Mouse (Mus musculus) kidney, postnatal 36 days (tissue): ENCODE measurements around the gene Tmem79.
"Not testable (repeated sequence)": the region's sequence is repeated elsewhere in the genome, so short reads cannot be mapped to it uniquely, and the experiment has no call there.

Source experiments
- DNase-seq, 2 experiments: peaks; one replicate each; pipeline ENCODE4 v3.0.0; 2021 to 2022; ENCODE audit warnings: mixed read lengths in 2 of 2

Gene Tmem79

DNA sequence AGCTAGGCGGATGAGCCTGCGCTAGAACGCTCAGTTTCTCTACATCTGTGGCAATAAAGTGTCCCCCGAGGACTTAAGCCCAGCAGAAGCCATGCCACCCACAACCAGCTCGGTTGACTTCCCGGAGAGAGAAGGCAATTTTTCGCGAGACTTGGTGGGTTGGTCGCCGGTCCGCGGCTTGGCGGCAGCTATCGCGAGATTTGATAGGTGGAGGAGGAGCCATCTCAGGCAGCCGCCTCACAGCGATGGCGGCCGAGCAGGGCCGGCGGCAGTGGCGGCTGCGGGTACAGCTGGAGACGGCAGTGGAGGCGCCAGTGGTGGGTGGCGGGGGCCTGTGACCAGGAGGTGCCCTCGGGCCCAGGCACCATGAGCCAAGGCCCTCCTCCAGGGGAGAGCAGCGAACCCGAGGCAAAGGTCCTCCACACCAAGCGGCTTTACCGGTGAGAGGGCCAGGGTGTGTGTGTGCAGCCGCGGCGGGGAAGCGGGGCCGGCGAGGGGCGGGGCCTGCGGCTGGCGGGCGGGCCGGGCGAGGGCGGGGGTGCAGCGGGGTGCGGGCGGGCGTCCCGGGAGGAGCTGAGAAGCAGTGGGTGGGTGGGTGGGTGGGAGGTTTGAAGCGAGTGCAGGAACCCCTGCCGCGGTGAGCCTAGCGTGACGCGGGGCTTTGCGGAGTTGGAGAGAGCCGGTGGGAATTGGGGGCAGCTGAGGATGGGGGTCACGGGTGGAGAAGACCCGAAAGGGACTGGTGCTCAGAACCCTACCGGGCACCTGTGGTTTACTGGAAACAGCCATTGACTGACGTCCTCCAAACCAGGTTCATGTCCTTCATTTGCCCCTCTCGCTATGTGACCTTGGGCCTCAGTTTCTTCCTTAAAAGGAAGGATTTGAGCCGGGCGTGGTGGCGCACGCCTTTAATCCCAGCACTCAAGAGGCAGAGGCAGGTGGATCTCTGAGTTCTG is at the start of gene Tmem79, which contains the start of gene Smg5:
Gene Tmem79, minus strand, starts transcription at position 91 of the 956 bp plus-strand sequence.
Gene Smg5, plus strand, starts transcription at position 203 of the 956 bp plus-strand sequence.
- DNase-seq, result peak; percentile 97

DNA sequence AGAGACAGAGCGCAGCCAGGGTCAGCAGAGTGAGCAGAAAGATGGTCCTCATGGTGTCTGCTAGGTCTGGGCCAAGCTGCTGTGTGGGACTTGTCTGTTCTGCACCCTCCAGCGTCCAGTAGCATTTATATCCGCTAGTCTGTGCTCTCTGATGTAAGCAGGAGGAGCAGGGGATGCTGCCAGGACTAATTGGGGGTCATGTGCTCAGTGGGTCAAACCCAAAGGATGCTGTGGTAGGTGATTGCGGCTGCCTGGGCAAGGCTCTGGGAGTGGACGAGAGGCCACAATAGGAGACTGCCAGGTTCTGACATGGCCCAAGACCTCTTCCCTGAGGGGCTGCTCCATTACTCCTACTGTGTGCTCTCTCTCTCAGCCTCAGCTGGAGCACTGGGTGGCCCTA is 48.4 kb upstream of the Tmem79 start, which contains the start of gene Bglap:
Gene Bglap, minus strand, starts transcription at position 101 of the 400 bp plus-strand sequence.
- no peak for DNase-seq

DNA sequence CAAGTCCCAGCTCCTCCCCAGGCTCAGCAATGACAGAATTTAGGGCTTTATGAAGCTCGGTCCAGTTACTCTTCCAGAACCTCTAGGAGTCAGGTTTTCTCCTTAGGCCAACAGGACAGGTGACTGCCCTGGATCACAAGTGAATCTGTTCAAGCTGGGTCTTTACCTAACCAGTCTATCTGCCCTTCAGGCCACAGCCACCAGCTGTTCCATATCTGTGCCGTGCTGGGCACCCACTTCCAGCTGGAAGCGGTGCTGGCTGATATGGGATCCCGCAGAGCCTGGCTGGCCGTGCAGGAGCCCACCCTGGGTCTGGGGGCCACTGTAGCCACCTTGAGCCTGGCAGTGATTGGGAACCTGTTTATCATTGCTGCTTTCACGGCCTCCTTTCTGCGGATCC is 46.4 kb upstream of the Tmem79 start:
- not testable (repeated sequence) for DNase-seq

GRCm38 (mm10) chr3:88381389-88382315 is 45.7 kb upstream of the Tmem79 start:
- peak; percentile 32 to 66 for DNase-seq

GRCm38 (mm10) chr3:88378599-88378998 is 42.7 kb upstream of the Tmem79 start, which contains the start of gene Bglap2:
Gene Bglap2, minus strand, starts transcription at chr3:88378699.
- DNase-seq, result not testable (repeated sequence)

GRCm38 (mm10) chr3:88376644-88377043 is 40.7 kb upstream of the Tmem79 start:
- not testable (repeated sequence) for DNase-seq

DNA sequence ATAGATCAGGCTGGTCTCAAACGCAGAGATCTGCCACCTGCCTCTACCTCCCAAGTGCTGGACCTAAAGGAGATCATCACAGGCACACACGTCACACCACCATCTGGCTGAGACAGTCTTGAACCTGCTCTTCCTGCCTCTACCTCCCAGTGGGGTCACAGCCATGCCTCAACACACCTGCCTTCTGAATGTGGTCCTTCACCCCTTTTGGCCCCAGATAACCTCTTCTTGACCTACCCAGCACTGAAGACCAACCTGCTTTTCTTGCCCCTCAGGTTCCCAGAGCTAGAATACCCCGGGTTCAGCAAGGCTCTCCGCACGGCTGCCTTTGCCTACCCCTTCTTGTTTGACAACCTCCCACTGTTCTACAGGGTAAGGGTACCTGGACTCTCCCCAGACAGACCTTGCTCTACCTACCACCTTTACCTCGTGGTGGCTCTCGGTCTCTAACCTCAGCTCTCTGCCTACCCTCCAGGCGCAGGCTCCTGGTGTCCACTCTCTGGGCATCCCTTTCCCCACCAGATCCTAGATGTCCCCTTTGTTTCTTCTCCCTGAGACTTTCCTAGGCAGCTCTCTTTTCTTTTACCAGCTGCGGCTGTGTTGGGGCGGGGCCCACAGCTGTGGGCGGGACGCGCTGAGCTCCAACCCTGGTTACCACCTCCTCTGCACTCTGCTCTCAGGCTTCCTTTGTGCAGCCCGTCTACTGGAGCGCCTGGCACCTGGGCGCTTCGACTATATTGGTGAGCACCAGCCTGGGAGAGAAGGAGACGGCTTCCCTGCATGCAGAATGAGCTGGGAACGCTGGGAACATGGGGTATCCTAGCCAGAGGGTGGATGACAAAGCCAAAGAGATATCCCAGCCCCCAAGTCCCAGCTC is 40.0 kb upstream of the Tmem79 start:
- peak; percentile 31 to 55 for DNase-seq

DNA sequence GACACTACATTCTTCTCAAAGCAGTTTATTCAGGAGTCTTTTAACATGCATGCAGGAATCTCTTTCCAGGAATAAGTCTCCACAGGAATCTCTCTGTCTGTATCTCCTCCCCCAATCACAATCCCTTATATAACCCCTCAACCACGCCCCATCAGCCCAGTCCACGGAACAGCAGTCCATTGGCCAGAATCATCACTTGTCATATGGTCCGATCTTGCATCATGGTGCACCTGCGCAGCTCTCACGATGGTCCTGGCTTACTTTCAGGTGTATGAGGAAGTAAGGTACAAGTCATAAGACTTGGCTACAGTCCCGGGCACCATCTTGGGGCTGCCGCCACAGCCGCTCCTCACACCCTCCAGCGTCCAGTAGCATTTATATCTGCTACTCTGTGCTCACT is 36.7 kb upstream of the Tmem79 start, which contains the start of gene Bglap3:
Gene Bglap3, minus strand, starts transcription at position 101 of the 400 bp plus-strand sequence.
- DNase-seq, result not testable (repeated sequence)

DNA sequence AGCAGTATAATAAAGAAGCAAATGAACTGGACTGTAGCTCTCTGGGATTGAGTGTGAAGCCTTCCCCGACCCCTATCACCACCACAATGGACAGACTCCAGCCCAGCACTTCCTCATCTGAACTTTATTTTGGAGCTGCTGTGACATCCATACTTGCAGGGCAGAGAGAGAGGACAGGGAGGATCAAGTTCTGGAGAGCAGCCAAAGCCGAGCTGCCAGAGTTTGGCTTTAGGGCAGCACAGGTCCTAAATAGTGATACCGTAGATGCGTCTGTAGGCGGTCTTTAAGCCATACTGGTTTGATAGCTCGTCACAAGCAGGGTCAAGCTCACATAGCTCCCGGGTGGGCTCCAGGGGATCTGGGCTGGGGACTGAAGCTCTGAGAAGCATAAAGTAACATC is 32.6 kb upstream of the Tmem79 start:
- not testable (repeated sequence) for DNase-seq

GRCm38 (mm10) chr3:88367517-88367916 is 31.6 kb upstream of the Tmem79 start:
- not testable (repeated sequence) for DNase-seq

GRCm38 (mm10) chr3:88366830-88367428 is 31.0 kb upstream of the Tmem79 start:
- DNase-seq, result peak; percentile 35 to 66

DNA sequence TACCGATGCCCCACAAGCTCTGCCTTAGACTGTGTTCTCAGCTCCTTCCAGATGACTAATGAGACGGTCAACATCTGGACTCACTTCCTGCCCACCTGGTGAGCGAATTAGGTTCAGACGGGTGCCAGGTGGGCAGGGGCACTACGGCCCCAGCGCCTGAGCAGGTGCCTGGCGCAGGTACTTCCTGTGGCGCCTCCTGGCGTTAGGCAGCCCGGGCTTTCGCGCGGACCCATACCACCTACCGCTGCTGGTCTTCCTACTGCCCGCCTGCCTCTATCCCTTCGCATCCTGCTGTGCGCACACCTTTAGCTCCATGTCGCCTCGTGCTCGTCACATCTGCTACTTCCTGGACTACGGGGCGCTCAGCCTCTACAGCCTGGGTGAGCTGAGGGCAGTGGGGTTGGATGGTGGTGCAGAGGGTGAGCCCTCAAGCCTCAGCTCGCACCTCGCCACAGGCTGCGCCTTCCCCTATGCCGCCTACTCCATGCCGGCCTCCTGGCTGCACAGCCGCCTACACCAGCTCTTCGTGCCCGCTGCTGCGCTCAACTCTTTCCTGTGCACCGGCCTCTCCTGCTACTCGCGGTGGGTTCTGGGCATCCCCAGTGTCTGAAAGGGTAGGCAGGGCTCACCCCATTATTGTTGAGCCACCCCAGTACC is 29.9 kb upstream of the Tmem79 start:
- DNase-seq, result no peak

DNA sequence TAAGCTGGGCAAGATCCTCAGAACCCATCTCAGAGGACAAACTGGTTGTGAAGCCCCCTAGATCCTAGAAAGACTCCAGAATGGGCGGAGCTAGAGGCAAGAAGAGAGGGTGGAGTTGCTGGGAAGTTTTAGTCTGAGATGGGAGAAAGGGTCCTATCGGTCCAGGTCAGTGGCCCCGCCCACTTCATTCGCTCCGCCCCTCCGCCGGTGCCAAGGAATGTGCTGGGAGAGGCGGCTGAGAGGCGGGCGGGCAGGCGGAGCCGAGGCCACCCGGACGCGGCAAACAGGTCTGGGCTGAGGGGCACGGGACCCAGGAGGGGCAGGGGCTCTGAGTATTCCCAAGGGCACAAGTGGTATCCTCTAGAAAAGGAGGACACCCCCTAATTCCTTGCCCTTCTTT is 28.4 kb upstream of the Tmem79 start, which contains the start of gene Paqr6:
Gene Paqr6, plus strand, starts transcription at position 248 of the 400 bp plus-strand sequence.
- peak; percentile 75 to 88 for DNase-seq

DNA sequence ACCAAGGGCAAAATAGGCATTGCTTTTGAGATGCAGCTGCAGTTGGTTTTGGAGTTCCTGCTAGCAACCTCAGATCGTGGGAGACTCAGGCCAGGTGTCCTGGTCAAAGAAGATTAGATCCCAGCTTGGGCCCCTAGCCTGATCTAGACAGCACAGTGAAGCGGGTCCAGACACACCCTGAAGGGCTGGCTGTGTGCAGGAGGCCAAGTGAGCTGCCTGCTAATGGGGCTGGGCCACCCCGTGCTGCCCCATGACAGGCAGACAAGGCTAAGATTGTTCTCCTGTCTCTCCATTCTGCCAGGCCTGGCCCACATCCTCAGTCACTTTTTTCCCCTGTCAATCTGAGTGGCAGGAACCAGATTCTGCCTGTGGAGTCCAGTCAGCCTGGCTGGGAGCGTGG is 27.8 kb upstream of the Tmem79 start:
- no peak for DNase-seq

- DNase-seq, result no peak
Observed at GRCm38 (mm10) chr3:88361612-88362313, 25.8 kb upstream of the Tmem79 start.

- DNase-seq, result no peak
Observed at GRCm38 (mm10) chr3:88361096-88361495, 25.1 kb upstream of the Tmem79 start.

DNA sequence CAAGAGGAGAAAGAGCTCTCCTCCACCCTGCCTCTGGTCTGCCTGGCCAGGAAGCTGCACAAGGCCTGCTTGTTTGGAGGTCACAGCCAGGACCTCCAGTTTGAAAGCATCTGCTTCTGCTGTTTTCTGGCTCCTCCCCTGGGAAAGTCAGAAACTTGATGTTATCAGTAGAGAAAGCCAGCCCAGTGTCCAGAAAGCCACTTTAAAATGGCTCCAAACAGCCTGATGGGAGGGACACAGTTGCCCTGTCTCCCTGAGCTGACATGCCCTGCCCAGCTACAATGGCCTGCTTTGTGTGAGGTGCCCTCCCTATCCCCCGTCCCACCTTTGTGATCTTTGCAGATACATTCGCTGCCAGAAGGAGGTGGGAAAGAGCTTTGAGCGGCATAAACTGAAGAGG is 24.0 kb upstream of the Tmem79 start:
- no peak for DNase-seq

GRCm38 (mm10) chr3:88359584-88359983 is 23.6 kb upstream of the Tmem79 start:
- DNase-seq, result no peak

DNA sequence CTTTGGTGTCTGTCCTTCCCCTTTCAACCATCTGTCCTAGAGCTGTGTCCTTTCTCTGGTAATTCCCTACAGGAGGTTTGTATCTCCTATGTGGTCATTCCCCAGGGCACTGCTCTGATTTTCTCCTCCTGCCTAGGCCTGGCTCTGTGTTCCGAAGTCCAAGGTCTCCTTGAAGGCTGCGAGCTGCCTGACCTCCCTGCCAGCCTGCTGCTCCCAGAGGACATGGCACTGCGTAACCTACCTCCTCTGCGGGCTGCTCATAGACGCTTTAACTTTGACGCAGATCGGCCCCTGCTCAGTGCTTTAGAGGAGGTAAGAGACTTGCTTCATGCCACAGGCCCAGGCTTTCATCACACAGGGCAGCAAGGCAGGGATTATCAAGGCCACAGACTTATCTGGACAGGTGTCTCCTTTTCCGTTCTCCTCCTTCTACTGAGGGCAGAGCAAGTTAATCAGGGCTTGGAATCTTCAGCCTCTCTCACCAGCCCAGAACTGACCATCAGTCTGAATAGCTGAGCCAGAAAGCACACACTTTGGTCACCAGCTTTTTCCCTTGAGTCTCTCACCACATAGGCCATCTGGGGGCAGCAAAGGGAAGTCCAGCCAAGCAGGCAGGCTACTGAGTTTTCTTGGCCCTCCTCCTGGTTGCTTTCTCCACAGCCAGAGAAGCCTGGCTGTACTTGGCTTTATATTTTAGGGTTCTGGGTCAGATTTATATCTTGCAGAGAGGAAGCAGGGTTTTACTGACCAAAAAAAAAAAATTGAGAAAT is 18.6 kb upstream of the Tmem79 start:
- peak; percentile 48 to 55 for DNase-seq
